In the genomic region with DNA sequence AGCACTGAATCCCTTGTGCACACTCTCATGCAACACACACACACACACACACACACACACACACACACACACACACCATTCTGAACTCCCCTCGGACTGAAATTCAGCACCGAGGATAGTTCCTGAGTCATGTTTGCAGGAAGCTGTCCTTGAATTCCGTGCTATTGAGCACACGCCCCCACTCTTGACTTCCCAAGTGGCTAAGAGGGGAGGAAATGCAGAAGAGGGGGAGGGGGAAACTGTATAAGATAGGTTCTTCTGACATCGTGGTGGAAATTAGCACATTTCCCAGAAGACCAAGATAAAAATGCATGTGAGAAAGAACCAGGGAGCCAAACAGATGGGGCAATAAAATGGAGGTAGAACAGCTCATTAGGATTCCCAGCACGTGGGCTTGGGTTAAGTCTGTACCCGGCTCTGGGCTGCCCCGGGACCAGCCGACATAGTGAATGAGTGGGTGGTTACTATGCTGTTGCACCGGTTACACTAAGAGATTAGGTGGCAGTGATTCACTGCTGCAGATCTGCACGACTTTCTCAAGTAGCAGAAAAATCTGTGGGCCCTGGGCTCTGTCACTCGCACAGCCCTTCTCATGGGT, we compare ENCODE assay signal across 9 mouse cellular contexts. TPM values are rescaled to one million over a fixed set of nuclear protein-coding genes. Genes with fewer than 3 reads are reported as not detected.
DNase-seq lines count a peak whose midpoint lies in the region; ATAC-seq lines count a peak whose summit lies in the region.
"Had no signal": no experiment of that assay in that cellular context is flagged by ENCODE, and none has a peak within 500 bp of the region (broad histone marks: within the 10 kb centered on the region; RNA-seq: fewer than 3 reads in every experiment).

No protein-coding gene starts in this region.

- H3K9ac ChIP-seq in midbrain, embryonic 15.5 days, result no peak overlapping the region
- no peak overlapping the region for H3K9ac ChIP-seq in kidney, embryonic 14.5 days (ENCODE audit: low read depth, low read length)

- peak; percentile 47 for DNase-seq in adrenal gland, postnatal 10 days
- DNase-seq in adrenal gland, adult 18-20 months (ENCODE audit: low spot score in 2 of 2), result no peak
- DNase-seq in 416B (ENCODE audit: low read depth), result peak; percentile 2
- peak; percentile 29 for DNase-seq in hindbrain, embryonic 10.5 days (ENCODE audit: low spot score)
- no peak for DNase-seq in cerebellum, postnatal 36 days

- peaks cover 41% of the 10 kb centered on the region for H3K27me3 ChIP-seq in hindbrain, embryonic 10.5 days (ENCODE audit: insufficient read depth, poor library complexity, severe bottlenecking)
- peaks cover 12% of the 10 kb centered on the region for H3K27me3 ChIP-seq in midbrain, embryonic 15.5 days (replicated peaks)
- H3K27me3 ChIP-seq in kidney, embryonic 14.5 days (ENCODE audit: control insufficient read depth, insufficient read depth, low read length), result peaks cover 46% of the 10 kb centered on the region

- H3K4me3 ChIP-seq in hindbrain, embryonic 10.5 days, result no peak overlapping the region
- H3K4me3 ChIP-seq in midbrain, embryonic 15.5 days, result no peak overlapping the region
- no peak overlapping the region for H3K4me3 ChIP-seq in kidney, embryonic 14.5 days (ENCODE audit: low read length)

- peak; percentile 12; the same call in 1 of the 2 replicates for ATAC-seq in midbrain, embryonic 15.5 days (replicated peaks)
- ATAC-seq in erythroblast, adult 5-6 weeks (replicated peaks; ENCODE audit: low FRiP score, poor library complexity, severe bottlenecking), result no peak
- no peak for ATAC-seq in kidney, embryonic 14.5 days (ENCODE audit: low FRiP score, low TSS enrichment)

- H3K4me2 ChIP-seq in midbrain, embryonic 15.5 days, result peak overlapping the region; percentile 19
- no peak overlapping the region for H3K4me2 ChIP-seq in kidney, embryonic 14.5 days (replicated peaks; ENCODE audit: low read depth, low read length)

- no peak overlapping the region for H3K27ac ChIP-seq in hindbrain, embryonic 10.5 days
- peak overlapping the region; percentile 45 for H3K27ac ChIP-seq in midbrain, embryonic 15.5 days
- no peak overlapping the region for H3K27ac ChIP-seq in kidney, embryonic 14.5 days (ENCODE audit: low read depth, low read length)
- H3K27ac ChIP-seq: macrophage had no signal

- WGBS in hindbrain, embryonic 10.5 days, result 25% methylated on average over 12 of the region's 12 CpGs
- 10% methylated on average over 12 of the region's 12 CpGs for WGBS in midbrain, embryonic 15.5 days
- 12% methylated on average over 12 of the region's 12 CpGs for WGBS in kidney, embryonic 14.5 days

- H3K4me1 ChIP-seq in hindbrain, embryonic 10.5 days (replicated peaks), result peaks cover 37% of the 10 kb centered on the region
- H3K4me1 ChIP-seq in midbrain, embryonic 15.5 days, result peaks cover 33% of the 10 kb centered on the region
- H3K4me1 ChIP-seq in kidney, embryonic 14.5 days (ENCODE audit: control insufficient read depth, insufficient read depth, low read length), result no peaks in the 10 kb centered on the region

- no peaks in the 10 kb centered on the region for H3K36me3 ChIP-seq in hindbrain, embryonic 10.5 days
- H3K36me3 ChIP-seq in midbrain, embryonic 15.5 days (replicated peaks), result no peaks in the 10 kb centered on the region
- no peaks in the 10 kb centered on the region for H3K36me3 ChIP-seq in kidney, embryonic 14.5 days (ENCODE audit: control insufficient read depth, insufficient read depth, low read length)

- H3K9me3 ChIP-seq in hindbrain, embryonic 10.5 days, result no peaks in the 10 kb centered on the region
- H3K9me3 ChIP-seq in midbrain, embryonic 15.5 days, result no peaks in the 10 kb centered on the region
- H3K9me3 ChIP-seq in kidney, embryonic 14.5 days (ENCODE audit: control insufficient read depth, low read length), result no peaks in the 10 kb centered on the region

RNA-seq across cellular contexts. Expression of a gene that starts 2.9 kb away (rescaled TPM):
- total RNA-seq in adrenal gland, postnatal 10 days (2021), result under 1 TPM; 0.79 to 0.87 TPM
- total RNA-seq in adrenal gland, adult 18-20 months (2021), result under 1 TPM; 0.27 to 0.58 TPM
- 1.8 and 3.2 TPM in 2 replicates for polyA plus RNA-seq in hindbrain, embryonic 10.5 days (2016; fragmentation: Nextera tagmentation; extraction: Ambion mirVana)
- 5.9 and 6.4 TPM in 2 replicates for polyA plus RNA-seq in midbrain, embryonic 15.5 days (2015; fragmentation: Nextera tagmentation; extraction: Ambion mirVana)
- not detected in 2 replicates for total RNA-seq in erythroblast, adult 5-6 weeks (2015; ENCODE audit: low replicate concordance)
- total RNA-seq in erythroblast, adult 5-6 weeks (2017; ENCODE audit: low replicate concordance), result not detected in 2 replicates
- polyA plus RNA-seq in kidney, embryonic 14.5 days (2014; fragmentation: Nextera tagmentation; extraction: Ambion mirVana), result 0.59 and 0.80 TPM in 2 replicates

Comparison
In these comparisons a context has a peak if more than half of its experiments do, and no peak if none do; other contexts are left out.
1. DNase-seq: peak in adrenal gland, postnatal 10 days (single experiment), 416B (single experiment) and hindbrain, embryonic 10.5 days (single experiment); none in adrenal gland, adult 18-20 months (0 of 2) and cerebellum, postnatal 36 days (0 of 2).